Mouse (Mus musculus) spleen, embryonic (tissue): ENCODE results near the gene 3110009E18Rik.

ENCODE experiments used
- CTCF ChIA-PET: fragments of 350-600 bp; sonication (Branson Sonifier 250); formaldehyde crosslinking; loops from one replicate; lab custom pipeline; 2022; lab: Charles Lee

The 3110009E18Rik gene

GRCm38 (mm10) chr1:120237068-120237467 lies 116.1 kb downstream of the 3110009E18Rik start:
- CTCF ChIA-PET, result no interaction called here
